Mouse (Mus musculus): ENCODE data around the gene Brd3os.

Brd3os gene

DNA sequence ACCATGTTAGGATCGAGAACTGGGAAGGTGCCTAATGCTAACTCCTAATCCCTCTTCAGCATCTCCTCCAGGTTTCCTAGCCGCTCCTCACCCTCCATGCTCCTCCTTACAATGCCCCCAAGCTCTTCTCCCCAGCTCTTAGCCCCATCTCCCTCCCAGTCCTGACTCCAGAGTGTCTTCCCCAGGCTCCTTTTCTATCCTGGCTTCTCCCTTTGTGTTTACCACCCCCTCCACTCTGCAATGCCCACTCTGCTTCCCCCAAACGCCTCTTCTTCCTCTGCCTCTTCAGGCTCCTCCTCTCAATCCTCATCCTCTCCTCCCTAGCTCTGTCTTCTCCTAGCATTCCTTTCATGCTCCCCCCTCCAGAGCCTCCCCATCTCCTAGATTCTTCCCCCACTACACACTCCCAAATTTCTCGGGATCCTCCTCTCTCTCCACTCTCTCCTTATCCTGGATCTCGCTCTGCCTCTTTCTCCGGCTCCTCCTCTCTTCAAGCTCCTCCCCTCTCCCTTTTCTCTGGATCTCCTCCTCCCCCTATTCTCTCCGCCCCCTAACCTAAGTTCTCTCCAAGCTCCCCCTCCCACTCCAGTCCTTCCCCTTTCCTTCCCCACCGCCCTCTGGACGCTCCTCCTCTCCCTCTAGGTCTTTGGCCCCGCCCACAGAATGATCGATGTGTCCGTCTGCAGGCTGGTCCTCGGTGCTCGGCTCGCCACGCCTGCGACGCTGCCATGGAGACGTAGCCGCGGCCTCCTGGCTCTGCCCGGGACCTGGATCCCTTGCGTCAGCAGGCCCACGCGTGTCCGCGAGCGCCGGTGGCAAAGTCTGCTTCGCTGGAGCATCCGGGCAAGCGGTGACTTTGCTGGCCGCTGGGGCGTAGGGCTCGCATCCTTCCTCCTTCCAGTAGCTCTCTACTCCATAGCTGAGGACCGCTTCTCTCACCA lies at the start of gene Brd3os:
Brd3os (plus strand) TSS at position 558 of the 941 bp plus-strand sequence.
- DNase-seq = peak; percentile 92 to 96

DNA sequence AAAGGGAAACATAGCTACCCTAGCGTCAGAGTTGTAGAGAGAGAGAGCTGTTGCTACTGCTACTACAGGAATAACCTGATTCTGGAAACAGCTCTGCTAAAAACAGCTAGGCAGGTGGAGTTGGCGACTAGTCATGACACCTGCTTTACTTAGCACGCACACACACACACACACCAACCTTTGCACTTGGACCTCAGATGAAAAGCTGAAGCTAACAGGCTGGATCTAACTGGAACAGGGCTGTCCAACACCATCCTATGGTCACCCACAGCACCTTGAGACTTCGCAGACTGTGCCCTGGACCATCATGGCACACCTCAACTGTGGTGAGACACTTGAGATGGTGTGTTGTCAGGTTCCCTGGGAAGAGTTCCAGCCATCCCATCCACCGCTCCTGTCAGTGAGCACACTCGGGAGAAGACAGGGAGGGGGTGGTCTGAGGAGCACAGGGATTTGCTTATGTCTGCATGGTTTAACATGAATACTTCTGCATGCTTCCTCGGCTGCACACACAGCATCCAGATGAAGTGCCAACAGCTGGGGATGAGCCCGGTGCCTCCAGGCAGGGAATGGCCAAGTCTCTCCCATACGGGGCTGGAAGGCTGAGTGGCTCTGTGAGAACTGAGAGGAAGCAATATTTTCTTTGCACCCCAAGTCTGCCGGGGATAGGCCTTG lies 47.8 kb upstream of the Brd3os start:
- no peak for DNase-seq

DNA sequence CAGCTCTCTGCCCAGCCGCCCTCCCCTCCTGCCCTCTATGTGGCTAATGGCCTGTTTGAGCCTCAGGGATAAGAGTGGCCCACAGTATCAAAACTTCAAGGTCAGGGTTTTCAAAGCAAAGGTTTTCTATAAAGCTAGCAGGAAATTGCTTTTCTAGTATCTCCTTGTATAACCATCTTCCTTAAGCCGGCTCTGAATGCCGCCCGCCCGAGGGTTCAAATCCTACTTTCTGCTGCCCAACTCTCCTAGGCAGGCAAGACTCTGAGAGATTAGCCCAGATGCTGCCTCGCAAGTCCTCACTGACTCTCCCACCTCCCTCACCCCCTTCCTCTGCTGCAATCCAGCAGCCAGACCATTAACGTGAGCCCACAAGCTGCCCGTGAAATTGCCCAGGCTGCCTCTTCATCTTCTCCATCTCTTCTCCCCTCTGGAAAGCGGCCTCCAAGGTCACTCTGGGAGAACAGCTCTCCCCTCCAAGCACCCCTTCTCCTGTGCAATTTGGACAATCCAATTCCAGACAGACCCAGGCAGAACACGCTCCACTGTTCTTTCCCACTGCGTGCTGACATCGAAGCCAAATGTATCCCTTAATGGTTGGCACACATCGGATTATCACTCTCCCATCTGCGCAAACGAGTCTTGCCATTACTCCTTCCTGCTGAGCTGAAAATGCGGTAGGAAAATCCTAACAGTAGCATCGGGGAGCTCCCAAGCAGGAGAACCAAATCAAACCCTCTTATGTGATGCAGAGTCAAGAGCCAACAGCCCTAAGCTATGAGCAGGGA lies 45.3 kb upstream of the Brd3os start:
- peak in 1 of 2 experiments; percentile 26 for DNase-seq

DNA sequence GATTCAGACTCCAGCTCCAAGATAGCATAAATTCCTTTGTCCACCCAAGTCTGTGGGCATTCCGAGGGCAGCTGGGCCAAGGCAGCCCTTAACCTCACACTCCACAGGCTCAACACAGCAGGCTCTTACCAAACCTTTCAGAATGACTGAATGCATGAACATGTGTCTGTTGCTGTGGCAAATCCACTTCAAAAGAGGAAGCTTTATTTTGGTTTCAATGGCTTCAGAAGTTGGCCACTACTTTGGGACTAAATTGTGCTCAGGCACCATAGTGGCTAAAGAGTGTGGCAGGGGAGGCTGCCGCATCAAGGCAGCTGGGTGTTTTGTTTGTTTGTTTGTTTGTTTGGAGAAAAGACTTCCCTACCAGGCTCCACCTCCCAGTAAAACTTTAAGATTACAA lies 42.0 kb upstream of the Brd3os start:
- no peak for DNase-seq

DNA sequence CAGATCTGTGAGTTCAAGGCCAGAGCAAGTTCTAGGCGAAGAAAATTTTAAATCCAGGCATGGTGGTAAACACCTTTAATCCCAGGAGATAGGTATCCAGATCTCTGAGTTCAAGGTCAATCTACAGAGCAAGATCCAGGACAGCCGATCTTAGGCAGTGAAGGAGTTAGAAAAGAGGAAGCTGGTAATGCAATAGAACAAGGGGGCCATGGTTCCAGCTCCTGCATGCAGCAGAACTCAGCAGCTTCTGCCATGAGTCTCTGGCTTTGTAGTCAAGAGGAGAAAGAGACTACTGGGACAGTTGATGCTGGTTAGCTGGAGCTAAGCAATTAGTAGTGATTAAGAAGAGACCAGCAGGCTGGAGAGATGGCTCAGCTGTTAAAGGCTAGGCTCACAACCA lies 40.6 kb upstream of the Brd3os start:
- no peak for DNase-seq

DNA sequence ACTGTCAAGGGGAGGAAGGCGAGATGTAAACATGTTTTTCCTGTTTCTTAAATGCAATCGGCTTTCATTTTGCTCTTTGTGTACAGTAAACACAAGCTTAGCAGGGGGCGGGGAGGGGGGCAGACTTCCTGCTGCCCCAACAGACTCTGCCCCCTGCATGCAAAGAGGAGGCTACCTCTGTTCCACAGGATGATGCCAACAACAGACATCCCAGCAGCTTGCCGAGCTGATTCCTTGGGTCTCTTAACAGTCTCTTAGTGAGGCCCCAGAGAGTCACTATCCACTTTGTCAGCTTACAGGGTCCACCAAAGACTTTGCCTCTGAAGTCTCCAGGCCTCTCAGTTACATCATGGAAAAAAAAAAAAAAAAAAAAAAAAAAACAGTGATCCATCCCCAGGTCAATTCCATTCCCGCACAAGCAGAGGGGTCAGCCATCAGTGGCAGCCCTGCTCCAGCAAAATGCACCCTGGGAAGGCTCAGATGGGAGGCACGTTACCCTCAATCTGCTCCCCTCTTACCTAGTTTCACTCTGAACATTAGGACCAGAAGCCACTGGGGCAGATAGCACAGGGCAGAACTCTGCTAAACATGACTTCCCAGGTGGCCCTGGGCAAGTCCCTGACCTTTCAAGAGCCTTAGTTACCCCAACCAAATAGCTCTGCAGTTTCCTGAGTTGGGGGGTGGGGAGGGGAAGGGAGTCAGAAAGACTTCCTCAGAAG lies 37.6 kb upstream of the Brd3os start:
- DNase-seq = no peak

DNA sequence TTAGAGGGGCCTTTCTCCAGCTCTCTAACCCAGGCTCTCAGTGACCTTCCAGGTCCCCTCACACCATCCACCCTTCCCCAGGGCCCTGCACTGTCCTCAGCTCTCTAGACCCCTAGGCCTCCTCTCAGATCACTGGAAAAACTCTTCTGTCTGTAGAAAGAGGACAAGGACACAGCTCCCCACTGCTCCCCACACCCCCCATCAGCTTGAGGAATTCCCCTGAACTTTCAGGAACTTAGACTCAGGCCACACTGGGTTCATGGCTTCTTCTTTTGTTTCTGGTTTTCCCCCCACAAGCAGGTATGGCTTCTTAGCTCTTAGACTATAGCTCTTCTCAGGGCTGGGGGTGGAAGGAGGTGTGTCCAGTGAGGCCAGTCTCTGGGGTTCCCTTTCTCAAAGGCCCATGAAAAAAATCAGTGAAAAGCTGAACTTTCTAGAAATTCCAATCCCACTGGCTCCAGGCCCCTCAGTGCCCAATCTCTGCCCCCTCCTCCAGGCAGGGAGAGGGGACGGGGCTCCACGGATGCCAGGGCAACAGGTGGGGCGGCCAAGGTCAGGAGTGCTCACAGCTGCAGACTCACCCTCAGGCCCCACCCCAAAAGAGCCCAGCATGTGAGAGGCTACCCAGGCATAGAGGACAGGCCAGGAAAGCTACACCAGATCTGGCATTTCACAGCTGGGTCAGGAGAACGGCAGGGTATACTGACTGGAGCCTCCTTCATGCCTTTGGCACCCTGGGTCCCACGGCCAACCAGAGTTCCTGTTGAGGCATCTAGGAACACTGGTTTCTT lies 36.8 kb upstream of the Brd3os start:
- DNase-seq = no peak

DNA sequence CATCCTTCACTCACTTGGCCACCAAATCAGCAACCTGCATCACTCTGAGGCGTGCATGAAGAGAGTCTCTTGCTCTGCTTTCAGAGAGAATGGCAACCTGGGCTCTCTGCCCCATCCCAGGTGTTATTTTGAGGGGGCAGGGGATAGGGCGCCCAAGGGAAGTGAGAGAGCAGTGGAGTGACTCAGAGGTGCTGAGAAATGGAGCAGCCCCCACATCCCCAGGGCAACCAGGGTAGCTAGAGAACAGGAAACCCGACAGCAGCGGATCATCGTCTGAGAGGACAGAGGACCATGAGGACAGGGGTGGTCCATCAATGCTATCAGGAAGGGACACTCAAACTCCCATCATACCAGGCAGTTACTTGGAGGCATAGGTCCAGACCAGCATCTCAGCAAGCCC lies 35.2 kb upstream of the Brd3os start:
- no peak for DNase-seq

DNA sequence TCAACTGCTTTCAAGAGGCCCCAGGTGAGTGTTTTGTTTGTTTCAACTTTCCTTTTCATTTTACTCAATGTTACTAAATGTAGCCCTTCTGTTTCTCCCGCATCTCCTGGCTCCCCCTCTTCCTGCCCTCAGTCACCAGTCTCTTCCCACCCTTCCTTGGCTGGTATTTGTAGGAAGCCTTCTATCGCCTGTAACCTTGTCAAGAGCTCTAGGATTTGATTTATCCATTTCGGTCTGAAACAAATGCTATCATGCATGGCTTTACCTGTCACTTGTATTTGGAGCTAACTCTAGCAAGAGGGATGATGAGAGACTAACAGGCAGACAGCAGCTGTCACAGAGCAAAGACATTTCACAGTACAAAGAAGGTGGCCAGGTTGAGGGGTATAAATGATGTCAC lies 33.9 kb upstream of the Brd3os start:
- no peak for DNase-seq

DNA sequence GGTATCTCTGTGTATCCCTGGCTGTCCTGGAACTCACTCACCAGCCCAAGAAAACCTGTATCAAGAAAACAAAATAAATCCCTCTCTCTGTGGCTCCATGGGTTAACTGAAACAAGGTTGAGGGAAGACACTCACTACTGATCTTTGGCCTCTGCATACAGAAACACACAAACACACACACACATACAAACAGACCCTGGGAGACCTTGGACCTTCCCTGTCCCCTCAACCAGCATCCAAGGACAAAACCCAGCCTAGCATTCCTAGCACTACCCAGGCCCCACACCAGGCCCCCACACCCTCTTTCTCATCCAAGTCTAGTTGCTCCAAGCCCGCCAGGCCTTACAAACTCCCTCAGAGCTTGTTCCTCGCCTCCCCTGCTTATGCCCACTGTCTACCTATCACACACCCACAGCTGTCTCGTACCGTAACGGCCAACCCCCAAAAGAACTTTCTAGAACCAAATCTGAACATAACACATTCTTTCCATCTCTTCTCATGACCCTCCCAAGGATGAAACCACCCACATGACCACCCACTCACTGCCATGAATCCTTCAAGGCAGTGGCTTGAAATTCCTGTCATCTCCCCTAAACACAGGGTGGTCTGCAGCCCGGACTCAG lies 31.5 kb upstream of the Brd3os start:
- DNase-seq = no peak

DNA sequence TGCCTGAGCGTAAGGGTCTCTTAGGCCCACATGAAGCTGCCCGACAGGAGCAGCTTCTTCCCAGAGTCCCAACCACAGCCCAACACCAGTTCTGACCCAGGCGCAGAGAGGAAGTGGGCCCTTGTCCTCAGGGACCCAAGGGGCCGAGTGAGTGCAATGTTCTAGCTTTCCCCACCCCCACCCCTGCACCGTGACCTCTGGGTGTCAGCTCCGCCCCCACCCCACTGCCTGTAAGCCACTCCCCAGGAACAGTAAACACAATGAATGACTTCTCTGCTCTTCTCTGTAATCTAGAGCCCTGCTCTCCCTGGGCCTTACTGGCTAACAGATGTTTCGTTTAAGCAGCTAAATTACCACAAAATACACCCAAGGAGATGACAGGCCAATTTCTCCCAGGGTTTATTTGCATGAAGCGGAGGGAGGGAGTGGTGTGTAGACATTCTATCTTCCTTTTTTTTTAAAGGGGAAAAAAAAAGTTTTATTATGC lies 30.4 kb upstream of the Brd3os start:
- no peak for DNase-seq

DNA sequence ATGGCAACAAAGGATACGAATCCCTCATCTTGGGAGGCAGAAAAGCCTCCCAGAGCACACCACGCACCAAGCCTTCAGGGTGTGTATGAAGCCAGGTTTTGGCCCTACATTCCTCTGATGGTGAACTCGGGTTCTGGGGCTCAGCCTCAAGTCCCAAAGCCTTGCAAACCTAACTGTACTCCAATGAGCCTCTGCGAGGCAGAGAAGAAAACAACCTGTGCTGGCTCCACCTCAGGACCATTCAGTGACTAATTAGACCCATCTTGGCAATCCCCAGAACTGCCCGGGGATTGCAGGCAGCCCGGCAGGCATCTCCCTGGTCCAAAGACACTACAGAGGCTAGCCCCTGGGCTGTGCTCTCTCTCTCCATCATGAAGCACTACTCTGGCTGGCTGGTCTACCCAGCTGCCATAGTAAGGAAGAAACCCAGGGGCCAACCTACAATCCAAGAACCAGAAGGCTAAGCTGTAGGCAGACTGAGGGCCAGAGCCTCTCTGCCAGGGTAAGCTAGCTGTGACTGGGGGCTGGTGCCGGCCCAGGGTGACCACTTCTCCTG lies 29.8 kb upstream of the Brd3os start:
- no peak for DNase-seq

DNA sequence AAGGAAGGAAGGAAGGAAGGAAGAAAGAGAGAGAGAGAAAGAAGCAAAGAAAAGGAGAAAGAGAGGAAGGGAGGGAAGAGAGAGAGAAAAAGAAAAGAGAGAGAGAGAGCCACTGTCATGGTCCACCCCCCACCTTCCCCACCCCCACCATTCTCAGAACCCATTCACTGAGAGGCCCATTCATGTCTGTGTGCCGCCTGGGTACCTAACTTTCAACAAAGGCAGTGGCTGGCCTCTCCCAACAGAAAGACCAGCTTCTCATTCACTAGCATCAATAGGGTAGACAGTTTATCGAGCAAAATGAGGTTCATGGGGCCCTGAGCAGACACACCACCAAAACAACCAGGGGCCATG lies 28.6 kb upstream of the Brd3os start:
- no peak for DNase-seq

DNA sequence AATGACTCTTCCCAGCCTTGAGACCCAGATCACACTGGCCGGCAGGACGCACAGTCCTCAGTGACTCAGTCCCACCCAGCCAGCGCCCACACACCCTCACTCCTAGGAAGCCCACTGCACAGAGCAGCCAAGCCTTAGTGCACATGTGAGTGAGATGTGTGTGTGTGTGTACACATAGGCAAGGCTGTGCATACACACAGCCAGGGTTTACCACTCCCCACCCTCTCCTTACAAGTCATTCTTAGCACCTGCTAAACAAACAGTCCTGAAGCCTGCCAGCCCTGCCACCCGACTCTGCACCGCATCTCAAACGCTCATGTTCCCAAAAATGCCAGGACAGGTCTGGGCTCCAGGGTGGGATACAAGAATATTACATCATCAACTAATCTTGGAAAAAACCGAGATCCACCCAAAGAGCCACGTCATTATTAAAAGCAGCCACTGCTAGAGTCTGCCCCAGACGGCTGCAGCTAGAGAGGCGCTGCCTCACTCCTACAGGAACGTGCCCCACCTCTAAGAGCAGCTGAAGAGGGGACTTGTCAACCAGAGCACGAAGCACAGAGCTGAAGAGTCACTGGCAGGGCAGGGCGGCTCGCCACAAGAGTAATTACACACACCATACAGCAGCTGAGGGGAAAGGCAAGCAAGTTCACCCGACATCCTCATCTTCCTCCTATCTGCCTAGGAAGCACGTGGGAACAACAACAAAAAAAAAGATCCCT lies 28.0 kb upstream of the Brd3os start:
- no peak for DNase-seq

DNA sequence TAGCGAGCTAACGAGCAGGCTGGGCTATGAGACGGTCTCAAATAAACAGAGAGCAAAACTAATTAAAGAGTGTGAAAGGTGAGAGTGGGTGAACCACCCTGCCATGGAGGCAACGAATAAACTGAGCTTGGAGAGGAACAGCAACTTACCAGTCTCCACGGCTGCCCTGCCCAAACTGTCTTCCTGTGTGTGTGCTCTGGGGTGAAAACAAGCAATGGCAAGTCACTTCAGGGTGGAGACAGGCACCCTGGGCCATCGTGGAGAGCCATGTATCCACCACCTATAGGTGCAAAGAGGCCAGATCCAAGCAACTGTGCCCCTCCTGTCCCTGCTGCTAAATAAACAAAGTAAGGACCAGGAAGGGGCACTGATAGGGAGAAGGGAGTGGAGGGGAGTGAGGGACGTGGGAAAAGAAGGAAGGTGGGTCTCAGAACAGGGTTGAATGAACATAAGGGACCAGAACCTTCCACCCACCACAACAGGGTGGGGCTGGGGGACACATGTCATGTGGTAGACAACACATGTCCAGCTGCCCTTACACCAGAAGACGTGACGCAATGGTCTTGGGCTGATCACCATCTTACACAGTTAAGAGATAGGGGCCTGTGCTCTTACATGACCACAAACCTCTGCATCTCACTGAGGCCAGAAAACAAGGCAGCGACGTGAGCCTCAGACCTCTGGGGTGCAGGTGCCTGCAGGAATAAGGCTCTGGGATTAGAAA lies 26.9 kb upstream of the Brd3os start:
- DNase-seq = no peak

DNA sequence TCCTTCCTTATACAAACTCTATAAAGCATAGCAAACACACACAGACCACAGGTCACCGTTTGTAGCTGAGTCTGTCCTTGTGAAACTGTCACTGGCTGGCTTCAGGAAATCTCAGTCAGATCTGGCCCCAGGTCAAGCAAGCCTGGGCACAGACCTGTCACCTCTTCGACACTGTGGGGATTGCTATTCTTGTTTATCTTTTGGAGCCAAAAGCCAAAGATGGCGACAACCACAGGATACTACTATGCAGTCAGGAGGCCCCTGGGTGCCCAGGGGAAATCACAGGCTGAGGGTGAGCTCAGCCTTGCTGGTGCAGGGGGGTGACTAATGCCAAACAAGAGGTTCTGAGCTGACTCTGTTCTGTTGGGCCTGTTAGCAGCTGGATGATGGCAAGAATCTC lies 25.7 kb upstream of the Brd3os start:
- DNase-seq = no peak

DNA sequence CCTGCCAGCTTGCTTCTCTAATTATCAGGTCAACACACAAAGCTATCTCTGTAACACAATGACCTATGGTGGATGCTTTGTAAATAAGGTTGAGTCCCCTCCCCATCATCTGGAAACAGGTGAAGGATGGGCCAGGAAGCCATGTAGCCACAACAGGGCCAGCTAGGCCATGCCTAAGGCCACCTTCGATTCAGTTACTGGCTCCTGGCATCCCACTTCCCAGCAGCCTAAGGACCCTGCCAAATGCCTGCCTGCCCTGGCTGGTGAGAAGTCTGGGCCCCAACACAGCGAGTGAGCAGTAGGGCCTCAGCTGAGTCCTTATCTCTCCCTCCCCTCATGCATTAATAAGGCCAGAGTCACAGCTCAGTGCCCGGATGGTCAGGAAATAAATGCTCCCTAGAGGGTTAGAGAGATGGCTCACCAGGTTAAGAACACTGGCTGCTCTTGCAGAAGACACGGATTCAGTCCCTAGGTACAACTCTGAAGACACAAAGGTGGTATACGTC lies 24.4 kb upstream of the Brd3os start:
- no peak for DNase-seq

DNA sequence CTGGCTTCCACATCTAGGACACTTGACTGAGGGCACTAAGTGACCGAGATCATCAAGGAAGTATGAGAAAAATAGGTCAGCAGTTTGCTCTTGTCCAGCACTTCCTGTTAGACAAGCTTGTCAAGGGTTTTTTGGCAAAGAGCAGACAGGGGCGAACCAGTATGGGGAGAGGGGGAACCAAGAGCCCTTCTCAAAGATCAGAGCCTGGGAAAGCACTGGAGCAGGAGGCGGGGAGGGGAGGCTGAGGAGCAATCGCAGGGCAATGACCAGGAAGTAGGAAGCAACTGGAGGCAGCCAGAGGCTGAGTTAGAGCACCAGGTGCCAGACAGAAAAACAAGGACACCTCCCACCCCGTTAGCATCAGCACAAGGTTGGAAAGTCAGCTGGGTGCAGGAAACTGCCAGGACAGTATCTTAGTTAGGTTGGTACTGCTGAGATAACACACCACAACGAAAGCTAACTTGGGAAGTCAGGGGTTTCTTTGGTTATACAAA lies 23.5 kb upstream of the Brd3os start:
- no peak for DNase-seq
